Mouse (Mus musculus) limb, embryonic 14.5 days (tissue): Measurements from ENCODE around the gene Pigl. TPM values are rescaled to one million over a fixed set of nuclear protein-coding genes. Genes with fewer than 3 reads are reported as not detected.
"Not testable (repeated sequence)": the region's sequence is repeated elsewhere in the genome, so short reads cannot be mapped to it uniquely, and the experiment has no call there.

ENCODE experiments used
- ATAC-seq: fragments of 200-750 bp; cut with Nextera tagmentation; 2 replicates; pipeline ENCODE4 v1.8.0; 2017; ENCODE audit warnings: low read depth, moderate number of reproducible peaks, moderate TSS enrichment; ENCODE audit not compliant: low FRiP score
- DNase-seq: peaks from one replicate; pipeline ENCODE4 v3.0.0-alpha.2; 2015; ENCODE audit warnings: low spot score
- H3K27ac ChIP-seq: fragments of 300-500 bp; sonication (generic); replicated peaks from 2 replicates; pipeline ENCODE4 v1.5.1; 2014; ENCODE audit warnings: low read depth, mild to moderate bottlenecking, low read length, moderate library complexity, mixed read lengths
- H3K27me3 ChIP-seq: fragments of 300-500 bp; sonication (generic); 2 replicates; pipeline ENCODE4 v1.6.1; 2014; ENCODE audit warnings: low read length, mixed read lengths; ENCODE audit not compliant: control insufficient read depth, insufficient read depth
- H3K36me3 ChIP-seq: fragments of 300-500 bp; sonication (generic); 2 replicates; pipeline ENCODE4 v1.6.1; 2014; ENCODE audit warnings: mild to moderate bottlenecking, low read length, moderate library complexity, mixed read lengths; ENCODE audit not compliant: control insufficient read depth, insufficient read depth
- H3K4me1 ChIP-seq: fragments of 300-500 bp; sonication (generic); 2 replicates; pipeline ENCODE4 v1.6.1; 2014; ENCODE audit warnings: antibody characterized with exemption, low read length, mixed read lengths; ENCODE audit not compliant: control insufficient read depth, insufficient read depth
- H3K4me2 ChIP-seq: fragments of 300-500 bp; sonication (generic); replicated peaks from 2 replicates; pipeline ENCODE4 v1.6.1; 2014; ENCODE audit warnings: low read depth, mild to moderate bottlenecking, low read length, moderate library complexity; ENCODE audit not compliant: severe bottlenecking
- H3K4me3 ChIP-seq: fragments of 300-500 bp; sonication (generic); replicated peaks from 2 replicates; pipeline ENCODE4 v1.5.1; 2014; ENCODE audit warnings: low read length
- H3K9ac ChIP-seq: fragments of 300-500 bp; sonication (generic); 2 replicates; pipeline ENCODE4 v1.6.1; 2014; ENCODE audit warnings: mild to moderate bottlenecking, low read depth, low read length, moderate library complexity; ENCODE audit not compliant: severe bottlenecking
- H3K9me3 ChIP-seq: fragments of 300-500 bp; sonication (generic); 2 replicates; pipeline ENCODE4 v1.6.1; 2016; ENCODE audit warnings: low read length; ENCODE audit not compliant: control insufficient read depth
- POLR2A ChIP-seq: fragments of 200-500 bp; IDR thresholded peaks from 2 replicates; pipeline ENCODE4 v1.8.0; 2012; ENCODE audit warnings: inconsistent platforms, mild to moderate bottlenecking, moderate library complexity, borderline replicate concordance; ENCODE audit not compliant: insufficient read depth, insufficient read length; ENCODE audit errors: extremely low read depth
- WGBS: fragments of 180-500 bp; shearing (Covaris S2); extraction: QIAGEN DNeasy Blood & Tissue Kit; methylation state at CpG from one replicate; pipeline ENCODE4 v1.1.7; 2014; 5-methylcytosine and 5-hydroxymethylcytosine counted together
- polyA plus RNA-seq, 2 experiments: library from polyadenylated mRNA; depleted of rRNA in 1 of 2; stranded (reverse) in 1 of 2; unstranded in 1 of 2; fragments of >200 nt; fragmentation: Nextera tagmentation in 1 of 2; extraction: Ambion mirVana in 1 of 2; gene quantifications; 2 replicates each; pipeline versions ENCODE4 v1.2.1 to v1.2.3; 2012 to 2014

Pigl gene
- polyA plus RNA-seq, 2 experiments: 7.9 to 9.7 TPM

DNA sequence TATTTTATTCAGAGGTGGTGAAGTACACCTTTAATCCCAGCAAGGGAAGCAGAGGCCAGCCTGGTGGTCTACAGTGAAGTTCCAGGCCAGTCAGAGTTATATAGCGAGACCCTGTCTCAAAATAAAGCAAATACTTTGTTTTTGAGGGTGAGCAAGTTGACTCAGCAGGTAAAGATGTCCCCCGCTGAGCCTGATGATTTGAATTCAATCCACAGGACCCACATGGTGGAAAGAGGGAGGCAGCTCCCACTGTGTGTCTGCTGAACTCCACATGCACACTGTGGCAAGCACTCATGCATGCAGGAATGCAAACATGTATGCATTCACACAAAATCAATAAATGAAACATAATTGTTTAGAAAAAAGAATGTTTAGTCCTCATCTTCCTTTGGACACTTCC lies 40.5 kb downstream of the Pigl start:
- no peak overlapping the region for H3K4me2 ChIP-seq
- H3K4me1 ChIP-seq: peaks cover 8% of the 10 kb centered on the region
- no peak overlapping the region for H3K9ac ChIP-seq
- H3K36me3 ChIP-seq: no peaks in the 10 kb centered on the region
- TF ChIP-seq POLR2A: no peak
- WGBS: 82% methylated on average over 2 of the region's 2 CpGs
- DNase-seq (no peak), ATAC-seq (no peak)
- H3K27ac ChIP-seq: no peak overlapping the region
- no peaks in the 10 kb centered on the region for H3K9me3 ChIP-seq
- H3K27me3 ChIP-seq: no peaks in the 10 kb centered on the region
- H3K4me3 ChIP-seq: no peak overlapping the region

DNA sequence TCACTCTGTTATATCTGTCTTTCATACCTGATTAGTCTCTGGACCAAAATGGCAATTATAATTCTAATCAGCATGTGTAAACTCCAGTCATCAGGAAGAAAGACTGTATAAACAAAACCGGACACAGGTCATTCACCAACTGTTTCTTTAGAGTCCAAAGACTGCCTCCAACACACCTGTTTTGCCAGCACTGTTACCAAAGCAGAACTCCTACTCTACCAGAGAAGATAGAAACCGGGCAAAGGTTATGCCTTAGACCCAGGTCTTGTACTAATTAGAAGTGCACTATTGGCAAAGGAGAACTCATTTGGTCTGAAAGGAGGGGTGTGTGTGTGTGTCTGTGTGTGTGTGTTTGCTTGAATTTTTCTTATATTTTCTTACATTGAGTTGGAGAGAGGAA lies 42.3 kb downstream of the Pigl start:
- H3K27me3 ChIP-seq: no peaks in the 10 kb centered on the region
- no peaks in the 10 kb centered on the region for H3K4me1 ChIP-seq
- DNase-seq (no peak), ATAC-seq (no peak)
- TF ChIP-seq POLR2A: no peak
- no peaks in the 10 kb centered on the region for H3K9me3 ChIP-seq
- no peak overlapping the region for H3K4me2 ChIP-seq
- H3K36me3 ChIP-seq: no peaks in the 10 kb centered on the region
- H3K27ac ChIP-seq: no peak overlapping the region
- WGBS: 87% methylated on average over 2 of the region's 2 CpGs
- H3K9ac ChIP-seq: no peak overlapping the region
- H3K4me3 ChIP-seq: no peak overlapping the region

DNA sequence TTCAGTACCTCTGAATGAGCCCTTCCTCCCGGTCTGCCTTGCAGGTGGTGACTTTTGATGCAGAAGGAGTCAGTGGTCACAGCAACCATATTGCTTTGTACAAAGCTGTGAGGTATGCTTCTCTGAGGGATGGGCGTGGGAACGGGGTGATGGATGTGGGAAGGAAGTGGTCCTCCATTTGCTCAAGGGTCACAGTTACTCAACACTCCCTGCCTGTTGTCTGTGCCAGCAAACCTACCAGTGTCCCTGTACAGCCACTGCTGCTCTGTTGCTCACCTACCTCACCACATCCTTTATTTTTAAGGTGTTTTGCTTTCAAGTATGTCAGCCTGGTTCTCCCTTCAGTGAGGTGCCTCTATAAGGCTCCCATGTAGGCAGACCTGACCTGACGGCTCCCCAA lies 49.4 kb downstream of the Pigl start:
- H3K27ac ChIP-seq: no peak overlapping the region
- no peaks in the 10 kb centered on the region for H3K9me3 ChIP-seq
- DNase-seq: no peak
- no peak overlapping the region for H3K9ac ChIP-seq
- H3K4me3 ChIP-seq: no peak overlapping the region
- TF ChIP-seq POLR2A: no peak
- no peak for ATAC-seq
- WGBS: 86% methylated on average over 4 of the region's 4 CpGs
- H3K4me2 ChIP-seq: no peak overlapping the region
- H3K4me1 ChIP-seq: no peaks in the 10 kb centered on the region
- H3K36me3 ChIP-seq: peaks cover 2% of the 10 kb centered on the region; the same call in 1 of the 2 replicates
- no peaks in the 10 kb centered on the region for H3K27me3 ChIP-seq

DNA sequence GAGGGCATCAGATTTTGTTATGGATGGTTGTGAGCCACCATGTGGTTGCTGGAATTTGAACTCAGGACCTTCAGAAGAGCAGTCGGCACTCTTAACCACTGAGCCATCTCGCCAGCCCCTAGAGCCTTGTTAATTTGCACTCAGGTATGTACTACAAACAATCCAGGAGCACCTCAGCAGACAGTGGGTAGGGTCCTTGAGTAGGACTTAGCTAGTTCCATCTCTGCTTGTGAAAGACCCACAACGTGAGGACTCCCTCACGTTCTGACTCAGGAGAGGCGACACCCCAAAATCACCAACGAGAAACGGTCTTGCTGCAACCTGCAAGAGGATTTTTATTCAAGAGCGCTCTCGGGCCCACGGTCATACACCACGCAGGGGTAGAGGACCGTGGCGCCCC lies 50.1 kb downstream of the Pigl start:
- not testable (repeated sequence) for H3K4me1 ChIP-seq, H3K4me3 ChIP-seq, ATAC-seq, H3K27ac ChIP-seq, H3K4me2 ChIP-seq, DNase-seq, H3K9me3 ChIP-seq, H3K27me3 ChIP-seq, H3K36me3 ChIP-seq, H3K9ac ChIP-seq
- 97% methylated on average over 13 of the region's 13 CpGs for WGBS

DNA sequence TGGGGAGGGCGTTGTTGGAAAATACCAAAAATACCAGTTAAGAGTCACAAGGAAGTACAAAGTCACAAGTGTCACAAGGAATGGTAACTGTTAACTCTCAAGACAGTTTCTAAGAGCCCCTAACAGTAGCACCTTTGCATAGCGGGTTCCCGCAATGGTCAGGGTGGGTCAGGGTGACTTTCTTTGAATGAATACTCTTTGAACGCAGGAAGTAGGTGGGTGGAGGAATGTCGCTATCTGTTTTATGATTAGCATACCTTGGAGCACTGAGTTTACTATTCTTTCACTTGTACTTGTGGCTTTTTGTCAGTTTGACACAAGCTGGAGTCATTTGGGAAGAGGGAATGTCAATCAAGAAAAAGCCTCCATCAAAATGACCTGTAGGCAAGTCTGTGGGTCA lies 50.6 kb downstream of the Pigl start:
- H3K4me2 ChIP-seq, H3K9me3 ChIP-seq, H3K27me3 ChIP-seq, H3K36me3 ChIP-seq, H3K4me3 ChIP-seq, H3K4me1 ChIP-seq, ATAC-seq, H3K27ac ChIP-seq, DNase-seq, H3K9ac ChIP-seq: not testable (repeated sequence)
- WGBS: 97% methylated on average over 5 of the region's 5 CpGs

DNA sequence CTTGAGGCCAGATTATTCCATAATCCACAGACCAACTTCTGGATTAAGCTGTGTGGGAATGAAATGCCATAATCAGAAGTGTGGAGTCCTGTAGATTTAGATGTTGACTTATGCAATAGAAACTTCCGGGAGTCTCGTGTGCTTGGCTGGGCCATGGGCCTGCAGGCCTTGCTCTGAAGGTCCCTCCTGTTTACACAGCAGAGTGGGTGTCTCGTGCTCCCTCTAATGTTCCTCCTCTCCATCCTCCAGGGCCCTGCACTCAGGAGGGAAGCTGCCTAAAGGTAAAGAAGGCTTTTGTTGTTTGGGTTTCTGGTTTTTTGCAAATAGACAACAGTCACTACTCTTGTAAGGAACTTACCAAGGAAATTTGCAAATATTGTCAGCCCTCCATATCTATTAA lies 51.3 kb downstream of the Pigl start:
- Histone ChIP-seq H3K4me2 (no peak overlapping the region), H3K9ac (no peak overlapping the region), H3K27ac (no peak overlapping the region), H3K36me3 (peaks cover 2% of the 10 kb centered on the region; the same call in 1 of the 2 replicates), H3K4me1 (no peaks in the 10 kb centered on the region), H3K27me3 (no peaks in the 10 kb centered on the region), H3K9me3 (no peaks in the 10 kb centered on the region), H3K4me3 (no peak overlapping the region)
- 83% methylated on average over 3 of the region's 3 CpGs for WGBS
- ATAC-seq (no peak), DNase-seq (no peak)
- TF ChIP-seq POLR2A: no peak
